Mouse (Mus musculus) bone marrow, adult 2 months (tissue): ENCODE measurements around the gene Atxn1.

Experiments used
- CTCF ChIP-seq: fragments of 200-500 bp; IDR thresholded peaks from 2 replicates; pipeline ENCODE4 v1.5.1; 2011; ENCODE audit warnings: low read length, control low read depth; ENCODE audit not compliant: control insufficient read depth, insufficient read depth
- POLR2A ChIP-seq: fragments of 200-500 bp; IDR thresholded peaks from 2 replicates; pipeline ENCODE4 v1.6.1; 2011; ENCODE audit warnings: low read depth, mild to moderate bottlenecking, control low read depth, low read length, borderline replicate concordance; ENCODE audit not compliant: control insufficient read depth

DNA sequence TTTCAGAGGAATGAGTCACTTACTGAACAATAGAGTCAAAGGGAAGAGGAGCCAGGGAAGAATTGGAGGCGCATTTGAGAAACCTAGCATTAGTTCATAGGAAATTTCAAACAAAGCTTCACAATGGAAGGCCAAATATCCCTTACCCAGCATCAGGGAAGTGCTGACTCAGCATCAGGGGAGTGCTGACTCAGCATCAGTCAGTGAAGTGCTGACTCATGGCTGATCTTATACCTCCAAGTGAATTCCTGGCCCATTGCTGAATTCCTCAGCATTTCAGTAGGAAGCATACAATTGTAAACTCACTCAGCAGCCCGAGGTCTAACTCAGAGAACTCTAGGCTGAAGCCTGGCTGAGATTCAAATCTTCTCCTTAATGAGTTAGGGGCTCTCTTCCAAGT lies 213.6 kb downstream of the Atxn1 start:
- TF ChIP-seq CTCF: no peak
- no peak for TF ChIP-seq POLR2A
